Mouse (Mus musculus) WW6 (cell line): ENCODE data around the gene Serpinf2.

Experiments
- DNase-seq: peaks from one replicate; pipeline ENCODE4 v3.0.0-alpha.2; 2013; ENCODE audit warnings: low read depth, low spot score

The Serpinf2 gene

GRCm38 (mm10) chr11:75431307-75431706 lies 8.1 kb downstream of the Serpinf2 start:
- no peak for DNase-seq

- no peak for DNase-seq
These were observed 10.2 kb downstream of the Serpinf2 start for GRCm38 (mm10) chr11:75429019-75429705.

GRCm38 (mm10) chr11:75424459-75424858 lies 14.9 kb downstream of the Serpinf2 start:
- DNase-seq = no peak

GRCm38 (mm10) chr11:75424033-75424432 lies 15.4 kb downstream of the Serpinf2 start:
- DNase-seq = no peak

GRCm38 (mm10) chr11:75423091-75423490 lies 16.3 kb downstream of the Serpinf2 start:
- DNase-seq = no peak

GRCm38 (mm10) chr11:75422013-75422792 lies 17.2 kb downstream of the Serpinf2 start, which contains the start of gene Serpinf1:
Serpinf1 (minus strand) TSS chr11:75422701.
- no peak for DNase-seq

GRCm38 (mm10) chr11:75421375-75422012 lies 17.9 kb downstream of the Serpinf2 start:
- DNase-seq = no peak

GRCm38 (mm10) chr11:75420810-75421374 lies 18.5 kb downstream of the Serpinf2 start:
- DNase-seq = no peak

- DNase-seq = no peak
These were observed 19.4 kb downstream of the Serpinf2 start for GRCm38 (mm10) chr11:75420037-75420436.

GRCm38 (mm10) chr11:75415994-75416393 lies 23.4 kb downstream of the Serpinf2 start:
- no peak for DNase-seq

- DNase-seq = no peak
These were observed 24.3 kb downstream of the Serpinf2 start for GRCm38 (mm10) chr11:75415096-75415495.

- no peak for DNase-seq
These were observed 28.8 kb downstream of the Serpinf2 start for GRCm38 (mm10) chr11:75410591-75410990.

GRCm38 (mm10) chr11:75409679-75410575 lies 29.5 kb downstream of the Serpinf2 start:
- DNase-seq = no peak

GRCm38 (mm10) chr11:75406865-75407264 lies 32.5 kb downstream of the Serpinf2 start:
- peak; percentile 59 for DNase-seq

- DNase-seq = no peak
These were observed 33.3 kb downstream of the Serpinf2 start for GRCm38 (mm10) chr11:75406104-75406503.

GRCm38 (mm10) chr11:75404801-75405200 lies 34.6 kb downstream of the Serpinf2 start:
- no peak for DNase-seq

- no peak for DNase-seq
These were observed 35.9 kb downstream of the Serpinf2 start for GRCm38 (mm10) chr11:75403301-75404052.

- no peak for DNase-seq
These were observed 37.1 kb downstream of the Serpinf2 start for GRCm38 (mm10) chr11:75402271-75402690.

GRCm38 (mm10) chr11:75400099-75400498 lies 39.3 kb downstream of the Serpinf2 start:
- peak; percentile 70 for DNase-seq

- no peak for DNase-seq
These were observed 40.0 kb downstream of the Serpinf2 start for GRCm38 (mm10) chr11:75399411-75399841.
